Mouse (Mus musculus): ENCODE measurements around the gene Figla. TPM values are rescaled to one million over a fixed set of nuclear protein-coding genes. Genes with fewer than 3 reads are reported as not detected.
A peak's percentile ranks its signal among the peaks of the same experiment; 100 is the strongest.

Gene Figla
- polyA plus RNA-seq, 1 experiment from 2014 or later: not detected

DNA sequence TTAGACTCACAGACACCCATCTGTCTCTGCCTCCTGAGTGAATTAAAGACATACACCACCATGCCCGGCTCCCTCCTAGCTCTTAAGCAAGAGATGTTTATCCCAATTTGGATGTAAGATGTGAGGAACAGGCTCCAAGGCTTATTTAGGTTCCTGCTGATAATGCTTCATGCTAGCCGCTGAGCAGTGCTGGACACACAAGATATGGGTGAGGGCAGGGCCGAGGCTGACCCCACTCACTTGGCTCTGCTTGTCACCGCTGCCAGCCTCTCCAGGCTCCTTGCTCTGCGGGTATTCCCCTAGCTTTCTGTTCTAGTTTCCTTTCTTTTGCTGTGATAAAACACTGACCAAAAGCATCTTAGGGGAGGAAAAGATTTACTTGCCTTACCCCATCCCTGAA lies 37.6 kb downstream of the Figla start:
- Histone ChIP-seq H3K9me3 (replicated peaks) (no peaks in the 10 kb centered on the region), H3K4me1 (replicated peaks) (peaks cover 39% of the 10 kb centered on the region), H3K4me2 (no peak overlapping the region)

GRCm38 (mm10) chr6:86058475-86058874 lies 42.5 kb downstream of the Figla start:
- no peaks in the 10 kb centered on the region for H3K9me3 ChIP-seq (replicated peaks)
- H3K27ac ChIP-seq (replicated peaks): no peak overlapping the region
- H3K9ac ChIP-seq: no peak overlapping the region
- no peaks in the 10 kb centered on the region for H3K36me3 ChIP-seq (replicated peaks)
- no peak overlapping the region for H3K4me3 ChIP-seq (replicated peaks)
- no peak for ATAC-seq (ENCODE audit: insufficient read depth)
- peaks cover 9% of the 10 kb centered on the region for H3K4me1 ChIP-seq (replicated peaks)
- WGBS (ENCODE audit: insufficient replicate concordance): 0% methylated on average over 1 of the region's 1 CpGs
- H3K4me2 ChIP-seq: no peak overlapping the region
- H3K27me3 ChIP-seq: peaks cover 15% of the 10 kb centered on the region

More for the DNA sequence above, 37.6 kb downstream of the Figla start:
- WGBS (ENCODE audit: insufficient replicate concordance): 37% methylated on average over 5 of the region's 5 CpGs
- Histone ChIP-seq H3K27ac (replicated peaks) (no peak overlapping the region), H3K9ac (no peak overlapping the region), H3K27me3 (0 out of 2 replicates have a peak, but pooled peaks cover 4% of the 10 kb centered on the region), H3K4me3 (replicated peaks) (no peak overlapping the region), H3K36me3 (replicated peaks) (no peaks in the 10 kb centered on the region)
- ATAC-seq (ENCODE audit: insufficient read depth): peak; percentile 74

DNA sequence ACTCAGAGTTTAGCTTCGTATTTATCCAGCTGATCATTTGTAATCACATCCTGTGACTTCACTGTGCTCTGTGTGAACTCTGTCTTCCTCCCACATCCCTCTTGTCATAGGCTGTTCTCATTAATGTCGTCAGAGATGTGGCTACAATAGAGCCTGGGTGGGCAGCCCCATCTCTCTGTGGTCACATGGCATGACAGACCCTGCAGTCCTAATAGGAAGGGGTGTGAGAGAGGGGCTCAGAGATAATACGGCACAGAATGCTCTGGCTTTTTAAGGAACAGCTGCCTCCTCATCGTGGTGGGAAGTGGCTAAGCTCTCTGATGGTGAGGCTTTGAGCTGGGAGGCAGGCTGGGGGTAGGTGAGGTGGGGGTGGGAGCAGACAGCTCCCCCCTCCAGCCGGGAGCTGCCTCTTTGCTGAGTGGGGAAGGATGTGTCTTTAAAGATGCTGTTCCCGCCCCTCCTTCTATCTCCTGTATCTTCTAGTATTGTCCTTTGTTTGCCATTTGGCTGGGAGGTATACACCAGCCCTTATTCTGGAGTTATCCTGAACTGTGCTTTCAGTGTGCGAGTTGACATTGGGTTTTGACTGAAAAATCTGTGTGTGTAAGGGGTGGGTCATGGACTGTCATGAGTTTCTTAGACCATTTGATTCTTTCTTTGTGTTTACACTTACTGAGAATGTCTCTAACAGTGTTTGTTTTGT lies 43.3 kb downstream of the Figla start:
- no peak overlapping the region for H3K4me3 ChIP-seq (replicated peaks)
- 26% methylated on average over 7 of the region's 7 CpGs for WGBS (ENCODE audit: insufficient replicate concordance)
- no peaks in the 10 kb centered on the region for H3K36me3 ChIP-seq (replicated peaks)
- H3K27ac ChIP-seq (replicated peaks): no peak overlapping the region
- no peaks in the 10 kb centered on the region for H3K9me3 ChIP-seq (replicated peaks)
- no peak overlapping the region for H3K4me2 ChIP-seq
- H3K27me3 ChIP-seq: peaks cover 15% of the 10 kb centered on the region
- H3K9ac ChIP-seq: no peak overlapping the region
- no peak for ATAC-seq (ENCODE audit: insufficient read depth)
- 0 out of 2 replicates have a peak, but pooled peaks cover 4% of the 10 kb centered on the region for H3K4me1 ChIP-seq (replicated peaks)

DNA sequence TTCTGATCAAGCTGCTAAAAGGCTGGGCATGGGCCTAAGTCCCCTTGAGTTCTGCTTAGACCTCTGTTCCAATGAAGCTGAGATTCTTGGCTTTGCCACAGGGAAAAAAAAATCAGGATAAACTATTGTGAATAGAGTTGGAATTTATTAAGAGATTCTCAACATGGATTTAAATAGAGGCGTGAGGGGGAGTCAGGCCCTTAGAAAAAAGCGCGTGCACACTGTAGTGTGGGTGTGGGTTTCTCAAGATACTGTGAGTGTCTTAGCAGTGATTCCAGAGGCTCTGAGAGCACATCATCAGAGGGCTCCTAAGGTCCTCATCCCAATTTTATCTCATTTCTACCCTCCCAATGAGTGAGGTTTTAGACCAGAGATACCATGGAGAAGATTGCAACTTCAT lies 44.2 kb downstream of the Figla start:
- Histone ChIP-seq H3K9me3 (replicated peaks) (no peaks in the 10 kb centered on the region), H3K4me3 (replicated peaks) (no peak overlapping the region), H3K27ac (replicated peaks) (no peak overlapping the region), H3K4me1 (replicated peaks) (0 out of 2 replicates have a peak, but pooled peaks cover 4% of the 10 kb centered on the region), H3K4me2 (no peak overlapping the region), H3K36me3 (replicated peaks) (no peaks in the 10 kb centered on the region), H3K27me3 (peaks cover 15% of the 10 kb centered on the region), H3K9ac (no peak overlapping the region)
- no peak for ATAC-seq (ENCODE audit: insufficient read depth)
- 86% methylated on average over 3 of the region's 3 CpGs for WGBS (ENCODE audit: insufficient replicate concordance)

- Histone ChIP-seq H3K9me3 (replicated peaks) (no peaks in the 10 kb centered on the region), H3K27ac (replicated peaks) (no peak overlapping the region), H3K4me1 (replicated peaks) (0 out of 2 replicates have a peak, but pooled peaks cover 4% of the 10 kb centered on the region), H3K27me3 (peaks cover 30% of the 10 kb centered on the region), H3K4me3 (replicated peaks) (no peak overlapping the region), H3K9ac (no peak overlapping the region), H3K36me3 (replicated peaks) (no peaks in the 10 kb centered on the region), H3K4me2 (no peak overlapping the region)
- 62% methylated on average over 5 of the region's 5 CpGs for WGBS (ENCODE audit: insufficient replicate concordance)
- ATAC-seq (ENCODE audit: insufficient read depth): no peak
Measured at GRCm38 (mm10) chr6:86062226-86062625, 46.3 kb downstream of the Figla start.

- Histone ChIP-seq H3K4me3 (replicated peaks) (no peak overlapping the region), H3K9me3 (replicated peaks) (no peaks in the 10 kb centered on the region), H3K27me3 (peaks cover 33% of the 10 kb centered on the region), H3K9ac (no peak overlapping the region), H3K4me2 (no peak overlapping the region), H3K27ac (replicated peaks) (no peak overlapping the region), H3K36me3 (replicated peaks) (no peaks in the 10 kb centered on the region), H3K4me1 (replicated peaks) (0 out of 2 replicates have a peak, but pooled peaks cover 4% of the 10 kb centered on the region)
- 91% methylated on average over 2 of the region's 2 CpGs for WGBS (ENCODE audit: insufficient replicate concordance)
- ATAC-seq (ENCODE audit: insufficient read depth): no peak
Measured at GRCm38 (mm10) chr6:86062684-86063083, 46.7 kb downstream of the Figla start.

- 68% methylated on average over 6 of the region's 6 CpGs for WGBS (ENCODE audit: insufficient replicate concordance)
- no peaks in the 10 kb centered on the region for H3K9me3 ChIP-seq (replicated peaks)
- H3K36me3 ChIP-seq (replicated peaks): no peaks in the 10 kb centered on the region
- H3K4me2 ChIP-seq: no peak overlapping the region
- no peak overlapping the region for H3K9ac ChIP-seq
- H3K4me3 ChIP-seq (replicated peaks): no peak overlapping the region
- H3K4me1 ChIP-seq (replicated peaks): peaks cover 7% of the 10 kb centered on the region
- peaks cover 27% of the 10 kb centered on the region for H3K27me3 ChIP-seq
- ATAC-seq (ENCODE audit: insufficient read depth): no peak
- H3K27ac ChIP-seq (replicated peaks): no peak overlapping the region
Measured at GRCm38 (mm10) chr6:86064318-86065016, 48.5 kb downstream of the Figla start.

DNA sequence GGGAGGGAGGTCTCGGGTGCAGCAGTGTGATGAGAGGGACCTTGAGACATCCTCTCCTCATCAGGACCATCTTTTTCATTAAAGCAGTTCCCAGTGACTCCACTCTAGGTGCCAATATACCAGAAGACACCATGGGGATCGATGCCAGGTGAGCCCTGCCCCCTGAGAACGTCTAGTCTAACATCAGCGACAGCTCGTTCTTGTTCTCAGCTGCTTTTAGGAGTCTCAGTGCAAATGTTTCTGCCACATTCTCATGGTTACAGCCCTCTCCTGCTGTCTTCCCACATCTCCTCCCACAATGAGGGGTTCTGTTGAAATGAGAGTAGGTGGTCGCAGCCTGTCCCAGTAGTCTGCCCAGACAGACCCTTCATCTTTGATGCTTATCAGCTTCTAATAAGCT lies 50.8 kb downstream of the Figla start:
- WGBS (ENCODE audit: insufficient replicate concordance): 68% methylated on average over 6 of the region's 6 CpGs

DNA sequence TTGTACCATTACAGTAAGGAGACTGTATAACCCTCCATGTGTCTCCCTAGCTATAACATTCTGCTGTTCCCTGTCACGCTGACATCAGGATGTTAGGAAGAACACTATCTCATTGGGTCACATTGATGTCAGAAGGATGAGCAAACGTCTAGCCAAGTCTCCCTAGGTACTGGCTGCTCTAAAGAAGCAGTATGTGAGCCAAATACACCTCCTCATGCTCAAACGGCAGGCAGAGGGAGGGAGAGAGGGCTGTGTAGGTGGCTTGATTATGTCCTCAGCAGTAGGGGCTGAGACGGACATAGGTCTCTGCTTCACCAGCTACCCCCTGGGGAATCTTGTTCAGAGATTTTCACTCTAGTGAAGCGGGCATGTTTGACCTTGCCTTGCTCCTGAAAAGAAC lies 51.2 kb downstream of the Figla start:
- Histone ChIP-seq H3K9me3 (replicated peaks) (no peaks in the 10 kb centered on the region), H3K4me2 (no peak overlapping the region), H3K36me3 (replicated peaks) (no peaks in the 10 kb centered on the region), H3K9ac (no peak overlapping the region), H3K4me3 (replicated peaks) (no peak overlapping the region), H3K4me1 (replicated peaks) (peaks cover 25% of the 10 kb centered on the region), H3K27ac (replicated peaks) (no peak overlapping the region), H3K27me3 (peaks cover 23% of the 10 kb centered on the region)
- ATAC-seq (ENCODE audit: insufficient read depth): no peak
- 49% methylated on average over 5 of the region's 5 CpGs for WGBS (ENCODE audit: insufficient replicate concordance)

More for the DNA sequence above, 50.8 kb downstream of the Figla start:
- Histone ChIP-seq H3K4me1 (replicated peaks) (peaks cover 22% of the 10 kb centered on the region), H3K36me3 (replicated peaks) (no peaks in the 10 kb centered on the region), H3K9ac (no peak overlapping the region), H3K9me3 (replicated peaks) (no peaks in the 10 kb centered on the region), H3K27me3 (peaks cover 23% of the 10 kb centered on the region), H3K4me3 (replicated peaks) (no peak overlapping the region), H3K27ac (replicated peaks) (no peak overlapping the region), H3K4me2 (no peak overlapping the region)
- ATAC-seq (ENCODE audit: insufficient read depth): no peak

DNA sequence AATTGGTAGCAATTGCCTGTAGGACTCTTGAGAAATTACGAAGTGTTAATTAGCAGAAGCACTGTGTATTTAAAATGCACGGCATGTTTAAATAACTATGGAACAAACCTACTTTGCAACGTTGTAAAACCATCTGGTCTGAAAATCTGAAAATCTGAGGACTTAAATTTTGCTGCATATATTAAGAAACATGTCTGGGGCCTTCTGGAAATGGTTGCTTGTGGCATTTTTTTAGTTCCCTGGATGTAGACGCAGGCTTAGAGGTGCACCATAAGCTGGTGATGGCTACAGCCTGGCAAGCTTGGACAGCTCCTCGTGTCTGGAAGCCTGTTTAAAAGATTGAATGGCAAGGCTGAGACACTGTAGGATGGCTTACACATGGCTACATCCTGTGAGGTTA lies 53.0 kb downstream of the Figla start:
- H3K27ac ChIP-seq (replicated peaks): no peak overlapping the region
- no peaks in the 10 kb centered on the region for H3K36me3 ChIP-seq (replicated peaks)
- H3K4me1 ChIP-seq (replicated peaks): peaks cover 33% of the 10 kb centered on the region
- H3K27me3 ChIP-seq: peaks cover 17% of the 10 kb centered on the region
- no peak overlapping the region for H3K4me2 ChIP-seq
- H3K4me3 ChIP-seq (replicated peaks): no peak overlapping the region
- ATAC-seq (ENCODE audit: insufficient read depth): no peak
- H3K9me3 ChIP-seq (replicated peaks): no peaks in the 10 kb centered on the region
- 66% methylated on average over 5 of the region's 5 CpGs for WGBS (ENCODE audit: insufficient replicate concordance)
- no peak overlapping the region for H3K9ac ChIP-seq

DNA sequence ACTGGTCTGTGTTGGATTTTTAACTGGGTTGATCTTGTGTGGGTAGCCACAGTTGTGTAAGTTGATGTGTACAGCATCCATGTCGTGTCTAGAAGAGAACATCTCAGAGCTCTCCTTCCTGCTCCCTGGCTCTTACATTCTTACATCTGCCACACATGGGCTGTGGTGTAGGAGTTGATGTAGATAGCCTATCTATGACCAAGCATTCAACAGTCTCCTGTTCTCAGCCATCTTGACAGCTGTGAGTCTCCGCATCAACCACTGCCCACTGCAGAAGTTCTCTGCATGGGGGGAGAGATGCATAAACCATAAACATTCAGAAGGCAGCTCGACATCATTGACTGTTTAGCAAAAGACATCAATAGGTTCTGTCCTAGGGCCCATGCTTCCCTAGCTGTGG lies 53.9 kb downstream of the Figla start:
- H3K4me1 ChIP-seq (replicated peaks): peaks cover 38% of the 10 kb centered on the region
- H3K9ac ChIP-seq: no peak overlapping the region
- H3K4me2 ChIP-seq: no peak overlapping the region
- 28% methylated on average over 3 of the region's 3 CpGs for WGBS (ENCODE audit: insufficient replicate concordance)
- peaks cover 17% of the 10 kb centered on the region for H3K27me3 ChIP-seq
- no peaks in the 10 kb centered on the region for H3K36me3 ChIP-seq (replicated peaks)
- peak; percentile 84 for ATAC-seq (ENCODE audit: insufficient read depth)
- H3K27ac ChIP-seq (replicated peaks): no peak overlapping the region
- H3K4me3 ChIP-seq (replicated peaks): no peak overlapping the region
- no peaks in the 10 kb centered on the region for H3K9me3 ChIP-seq (replicated peaks)

Data from liver, embryonic 15.5 days (tissue).